Mouse (Mus musculus): ENCODE measurements around the gene Ppfia3.

DNA sequence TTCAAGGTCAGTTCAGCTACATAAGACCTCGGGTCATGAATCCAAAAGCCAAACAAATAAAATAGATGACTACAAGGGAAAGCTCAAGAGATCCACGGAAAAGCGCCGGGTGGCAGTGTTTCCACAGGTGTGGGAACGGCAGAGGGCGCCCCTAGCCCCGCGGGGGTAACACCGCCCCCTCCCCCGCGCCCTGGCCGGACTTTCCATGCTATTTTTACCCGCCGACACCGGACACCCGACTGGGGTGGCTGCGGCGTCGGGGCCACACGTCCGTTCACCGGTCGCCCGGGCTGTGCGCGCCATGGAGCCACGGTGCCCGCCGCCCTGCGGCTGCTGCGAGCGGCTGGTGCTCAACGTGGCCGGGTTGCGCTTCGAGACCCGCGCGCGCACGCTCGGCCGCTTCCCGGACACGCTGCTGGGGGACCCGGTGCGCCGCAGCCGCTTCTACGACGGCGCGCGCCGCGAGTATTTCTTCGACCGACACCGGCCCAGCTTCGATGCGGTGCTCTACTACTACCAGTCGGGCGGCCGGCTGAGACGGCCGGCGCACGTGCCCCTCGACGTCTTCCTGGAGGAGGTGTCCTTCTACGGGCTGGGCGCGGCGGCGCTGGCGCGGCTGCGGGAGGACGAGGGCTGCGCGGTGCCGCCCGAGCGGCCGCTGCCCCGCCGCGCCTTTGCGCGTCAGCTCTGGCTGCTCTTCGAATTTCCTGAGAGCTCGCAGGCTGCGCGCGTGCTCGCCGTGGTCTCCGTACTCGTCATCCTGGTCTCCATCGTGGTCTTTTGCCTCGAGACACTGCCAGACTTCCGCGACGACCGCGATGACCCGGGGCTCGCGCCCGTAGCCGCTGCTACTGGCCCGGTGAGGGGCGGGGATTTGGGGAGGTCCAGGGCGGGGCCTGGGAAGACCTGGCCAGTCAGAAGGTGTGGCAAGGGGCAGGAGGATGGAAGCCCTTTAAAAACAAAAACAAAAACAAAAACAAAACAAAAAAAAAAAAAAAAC lies 39.6 kb upstream of the Ppfia3 start:
- TF ChIP-seq CTCF (conservative IDR thresholded peaks at IDR 0.05; ENCODE audit: low read length) (no peak), NANOG (IDR thresholded peaks at IDR 0.05; ENCODE audit: borderline replicate concordance, low read length) (no peak)

All from E14TG2a.4 (cell line).